In genomic region chr14:99771009-99771408, GRCm38 (mm10) we compare ENCODE assay signal across 15 mouse cellular contexts.
"Had no signal": no experiment of that assay in that cellular context is flagged by ENCODE, and none has a peak within 500 bp of the region (broad histone marks: within the 10 kb centered on the region; RNA-seq: fewer than 3 reads in every experiment).

No protein-coding gene starts in this region.

- H3K27me3 ChIP-seq: liver, embryonic 12.5 days; lung, embryonic 15.5 days; megakaryocyte, embryonic 14.5 days; midbrain, embryonic 15.5 days; neural tube, embryonic 12.5 days had no signal

- H3K27ac ChIP-seq: hindbrain, postnatal 0 days; kidney, postnatal 0 days; limb, embryonic 10.5 days; liver, embryonic 12.5 days; lung, embryonic 15.5 days; macrophage; midbrain, embryonic 15.5 days; neural tube, embryonic 12.5 days had no signal

- DNase-seq: kidney, postnatal 4 days; lung, postnatal 14 days; retina, postnatal 1 day; right cerebral cortex, postnatal 4 days; thymus, postnatal 4 days had no signal

- H3K36me3 ChIP-seq: limb, embryonic 10.5 days; liver, embryonic 12.5 days; lung, embryonic 15.5 days; midbrain, embryonic 15.5 days; neural tube, embryonic 12.5 days had no signal

- H3K4me2 ChIP-seq: liver, embryonic 12.5 days; lung, embryonic 15.5 days; midbrain, embryonic 11.5 days; midbrain, embryonic 15.5 days; neural tube, embryonic 12.5 days had no signal

- ATAC-seq: hindbrain, postnatal 0 days; liver, embryonic 12.5 days; midbrain, embryonic 15.5 days had no signal

- H3K4me1 ChIP-seq: limb, embryonic 10.5 days; liver, embryonic 12.5 days; megakaryocyte, embryonic 14.5 days; midbrain, embryonic 15.5 days; neural tube, embryonic 12.5 days had no signal

- H3K9me3 ChIP-seq: limb, embryonic 10.5 days; liver, embryonic 12.5 days; lung, embryonic 15.5 days; midbrain, embryonic 15.5 days; neural tube, embryonic 12.5 days had no signal

- H3K9ac ChIP-seq: liver, embryonic 12.5 days; lung, embryonic 15.5 days; midbrain, embryonic 15.5 days; neural tube, embryonic 12.5 days had no signal

- H3K4me3 ChIP-seq: limb, embryonic 10.5 days; liver, embryonic 12.5 days; lung, embryonic 15.5 days; megakaryocyte, embryonic 14.5 days; midbrain, embryonic 15.5 days; neural tube, embryonic 12.5 days had no signal
